Mouse (Mus musculus): ENCODE measurements around the gene Map2k7. TPM values are rescaled to one million over a fixed set of nuclear protein-coding genes. Genes with fewer than 3 reads are reported as not detected.

The Map2k7 gene
- polyA plus RNA-seq, 1 experiment from 2014 or later, result 12.5 TPM

GRCm38 (mm10) chr8:4216791-4217621 is 21.5 kb upstream of the Map2k7 start, which contains the start of gene Prr36:
Prr36 (minus strand) TSS chr8:4217459.
- H3K9me3 ChIP-seq (replicated peaks; ENCODE audit: control insufficient read depth, low read length), result no peaks in the 10 kb centered on the region
- peak within 1 kb of the TSS; percentile 53 for H3K4me3 ChIP-seq (ENCODE audit: low read depth, low read length)
- no peaks in the 10 kb centered on the region for H3K36me3 ChIP-seq (ENCODE audit: control insufficient read depth, insufficient read depth, low read length)
- H3K4me2 ChIP-seq, result peak within 1 kb of the TSS; percentile 94
- H3K9ac ChIP-seq (ENCODE audit: low read depth, low read length), result peak within 1 kb of the TSS; percentile 62
- no peak within 1 kb of the TSS for H3K27ac ChIP-seq (ENCODE audit: low read depth, low read length)
- ATAC-seq (replicated peaks; ENCODE audit: insufficient number of reproducible peaks, low FRiP score, low TSS enrichment), result no peak
- peaks cover 65% of the 10 kb centered on the region for H3K27me3 ChIP-seq (ENCODE audit: control insufficient read depth, insufficient read depth, low read length)
- H3K4me1 ChIP-seq (ENCODE audit: control insufficient read depth, insufficient read depth, low read length), result peaks cover 9% of the 10 kb centered on the region; the same call in 1 of the 2 replicates
- WGBS (ENCODE audit: insufficient replicate concordance), result 4% methylated on average over 44 of the region's 44 CpGs

- H3K36me3 ChIP-seq (ENCODE audit: control insufficient read depth, insufficient read depth, low read length), result no peaks in the 10 kb centered on the region
- H3K9ac ChIP-seq (ENCODE audit: low read depth, low read length), result no peak overlapping the region
- H3K27me3 ChIP-seq (ENCODE audit: control insufficient read depth, insufficient read depth, low read length), result peaks cover 46% of the 10 kb centered on the region
- no peak for ATAC-seq (replicated peaks; ENCODE audit: insufficient number of reproducible peaks, low FRiP score, low TSS enrichment)
- H3K4me3 ChIP-seq (ENCODE audit: low read depth, low read length), result no peak overlapping the region
- WGBS (ENCODE audit: insufficient replicate concordance), result 82% methylated on average over 3 of the region's 3 CpGs
- H3K9me3 ChIP-seq (replicated peaks; ENCODE audit: control insufficient read depth, low read length), result no peaks in the 10 kb centered on the region
- no peak overlapping the region for H3K27ac ChIP-seq (ENCODE audit: low read depth, low read length)
- H3K4me1 ChIP-seq (ENCODE audit: control insufficient read depth, insufficient read depth, low read length), result peaks cover 5% of the 10 kb centered on the region; the same call in 1 of the 2 replicates
- H3K4me2 ChIP-seq, result no peak overlapping the region
These were observed 18.9 kb upstream of the Map2k7 start for GRCm38 (mm10) chr8:4219617-4220016.

GRCm38 (mm10) chr8:4222059-4222458 is 16.5 kb upstream of the Map2k7 start:
- Histone ChIP-seq H3K9ac (ENCODE audit: low read depth, low read length) (no peak overlapping the region), H3K27ac (ENCODE audit: low read depth, low read length) (no peak overlapping the region), H3K4me1 (ENCODE audit: control insufficient read depth, insufficient read depth, low read length) (peaks cover 2% of the 10 kb centered on the region; the same call in 1 of the 2 replicates), H3K36me3 (ENCODE audit: control insufficient read depth, insufficient read depth, low read length) (no peaks in the 10 kb centered on the region), H3K9me3 (replicated peaks; ENCODE audit: control insufficient read depth, low read length) (no peaks in the 10 kb centered on the region), H3K4me3 (ENCODE audit: low read depth, low read length) (no peak overlapping the region), H3K4me2 (no peak overlapping the region), H3K27me3 (ENCODE audit: control insufficient read depth, insufficient read depth, low read length) (peaks cover 38% of the 10 kb centered on the region)
- ATAC-seq (replicated peaks; ENCODE audit: insufficient number of reproducible peaks, low FRiP score, low TSS enrichment), result no peak

GRCm38 (mm10) chr8:4226323-4226722 is 12.2 kb upstream of the Map2k7 start:
- Histone ChIP-seq H3K9ac (ENCODE audit: low read depth, low read length) (no peak overlapping the region), H3K36me3 (ENCODE audit: control insufficient read depth, insufficient read depth, low read length) (no peaks in the 10 kb centered on the region), H3K27me3 (ENCODE audit: control insufficient read depth, insufficient read depth, low read length) (peaks cover 31% of the 10 kb centered on the region), H3K9me3 (replicated peaks; ENCODE audit: control insufficient read depth, low read length) (no peaks in the 10 kb centered on the region), H3K4me1 (ENCODE audit: control insufficient read depth, insufficient read depth, low read length) (no peaks in the 10 kb centered on the region), H3K27ac (ENCODE audit: low read depth, low read length) (no peak overlapping the region), H3K4me2 (peak overlapping the region; percentile 59), H3K4me3 (ENCODE audit: low read depth, low read length) (peak overlapping the region; percentile 21; the same call in 1 of the 2 replicates)
- no peak; the same call in 1 of the 2 replicates for ATAC-seq (replicated peaks; ENCODE audit: insufficient number of reproducible peaks, low FRiP score, low TSS enrichment)
- WGBS (ENCODE audit: insufficient replicate concordance), result 18% methylated on average over 4 of the region's 4 CpGs

GRCm38 (mm10) chr8:4226739-4227347 is 11.7 kb upstream of the Map2k7 start, which contains the start of gene Lrrc8e:
Lrrc8e (plus strand) TSS chr8:4226827.
- Histone ChIP-seq H3K9ac (ENCODE audit: low read depth, low read length) (no peak within 1 kb of the TSS), H3K4me2 (peak within 1 kb of the TSS; percentile 59), H3K4me1 (ENCODE audit: control insufficient read depth, insufficient read depth, low read length) (no peaks in the 10 kb centered on the region), H3K27ac (ENCODE audit: low read depth, low read length) (no peak within 1 kb of the TSS), H3K36me3 (ENCODE audit: control insufficient read depth, insufficient read depth, low read length) (no peaks in the 10 kb centered on the region), H3K9me3 (replicated peaks; ENCODE audit: control insufficient read depth, low read length) (no peaks in the 10 kb centered on the region), H3K4me3 (ENCODE audit: low read depth, low read length) (peak within 1 kb of the TSS; percentile 21), H3K27me3 (ENCODE audit: control insufficient read depth, insufficient read depth, low read length) (peaks cover 31% of the 10 kb centered on the region)
- WGBS (ENCODE audit: insufficient replicate concordance), result 4% methylated on average over 33 of the region's 33 CpGs
- peak; percentile 63 for ATAC-seq (replicated peaks; ENCODE audit: insufficient number of reproducible peaks, low FRiP score, low TSS enrichment)

- Histone ChIP-seq H3K27me3 (ENCODE audit: control insufficient read depth, insufficient read depth, low read length) (peaks cover 31% of the 10 kb centered on the region), H3K9ac (ENCODE audit: low read depth, low read length) (no peak overlapping the region), H3K4me2 (no peak overlapping the region), H3K4me1 (ENCODE audit: control insufficient read depth, insufficient read depth, low read length) (no peaks in the 10 kb centered on the region), H3K4me3 (ENCODE audit: low read depth, low read length) (no peak overlapping the region), H3K9me3 (replicated peaks; ENCODE audit: control insufficient read depth, low read length) (no peaks in the 10 kb centered on the region), H3K27ac (ENCODE audit: low read depth, low read length) (no peak overlapping the region), H3K36me3 (ENCODE audit: control insufficient read depth, insufficient read depth, low read length) (no peaks in the 10 kb centered on the region)
- WGBS (ENCODE audit: insufficient replicate concordance), result 83% methylated on average over 4 of the region's 4 CpGs
- ATAC-seq (replicated peaks; ENCODE audit: insufficient number of reproducible peaks, low FRiP score, low TSS enrichment), result no peak
These were observed 10.6 kb upstream of the Map2k7 start for GRCm38 (mm10) chr8:4227919-4228318.

- 63% methylated on average over 5 of the region's 5 CpGs for WGBS (ENCODE audit: insufficient replicate concordance)
- H3K4me3 ChIP-seq (ENCODE audit: low read depth, low read length), result no peak overlapping the region
- no peak for ATAC-seq (replicated peaks; ENCODE audit: insufficient number of reproducible peaks, low FRiP score, low TSS enrichment)
- no peaks in the 10 kb centered on the region for H3K4me1 ChIP-seq (ENCODE audit: control insufficient read depth, insufficient read depth, low read length)
- H3K9me3 ChIP-seq (replicated peaks; ENCODE audit: control insufficient read depth, low read length), result no peaks in the 10 kb centered on the region
- H3K27ac ChIP-seq (ENCODE audit: low read depth, low read length), result no peak overlapping the region
- no peak overlapping the region for H3K9ac ChIP-seq (ENCODE audit: low read depth, low read length)
- no peaks in the 10 kb centered on the region for H3K36me3 ChIP-seq (ENCODE audit: control insufficient read depth, insufficient read depth, low read length)
- no peak overlapping the region for H3K4me2 ChIP-seq
- H3K27me3 ChIP-seq (ENCODE audit: control insufficient read depth, insufficient read depth, low read length), result peaks cover 29% of the 10 kb centered on the region
These were observed 8.8 kb upstream of the Map2k7 start for GRCm38 (mm10) chr8:4229784-4230183.

- Histone ChIP-seq H3K4me1 (ENCODE audit: control insufficient read depth, insufficient read depth, low read length) (no peaks in the 10 kb centered on the region), H3K27me3 (ENCODE audit: control insufficient read depth, insufficient read depth, low read length) (peaks cover 32% of the 10 kb centered on the region), H3K9me3 (replicated peaks; ENCODE audit: control insufficient read depth, low read length) (no peaks in the 10 kb centered on the region), H3K36me3 (ENCODE audit: control insufficient read depth, insufficient read depth, low read length) (no peaks in the 10 kb centered on the region), H3K4me3 (ENCODE audit: low read depth, low read length) (no peak overlapping the region), H3K9ac (ENCODE audit: low read depth, low read length) (no peak overlapping the region), H3K27ac (ENCODE audit: low read depth, low read length) (no peak overlapping the region), H3K4me2 (no peak overlapping the region)
- ATAC-seq (replicated peaks; ENCODE audit: insufficient number of reproducible peaks, low FRiP score, low TSS enrichment), result no peak
- WGBS (ENCODE audit: insufficient replicate concordance), result 54% methylated on average over 10 of the region's 10 CpGs
These were observed 7.8 kb upstream of the Map2k7 start for GRCm38 (mm10) chr8:4230612-4231351.

All from heart, embryonic 11.5 days (tissue).